In the genomic region with DNA sequence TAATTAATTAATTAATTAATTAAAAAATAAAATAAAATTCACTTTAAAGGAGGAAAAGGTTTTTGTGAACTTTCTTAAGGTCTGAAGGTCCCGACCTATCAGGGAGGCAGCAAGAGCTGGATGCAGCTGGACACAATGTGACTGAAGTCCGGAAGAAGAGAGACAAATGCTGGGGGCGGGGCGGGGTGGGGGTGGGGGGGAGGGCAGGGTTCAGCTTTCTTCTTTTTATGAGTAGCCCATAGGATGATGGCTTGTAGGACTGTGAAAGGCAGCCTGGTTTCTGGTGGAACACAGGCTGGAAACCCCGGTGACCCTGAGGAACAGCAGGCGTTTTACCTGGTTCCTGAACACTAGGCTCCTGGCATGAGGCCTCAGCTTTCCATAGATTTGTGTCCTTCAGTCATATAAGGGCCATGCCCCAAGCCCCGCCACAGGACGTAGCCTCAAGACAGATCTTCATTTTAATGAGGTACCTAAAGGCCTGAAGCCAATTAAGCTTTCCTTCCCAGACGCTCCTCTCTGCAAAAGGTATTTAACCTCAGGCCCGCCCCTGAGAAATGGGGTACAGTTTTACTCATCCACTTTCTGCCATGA, we compare ENCODE assay signal across 23 mouse cellular contexts. TPM values are rescaled to one million over a fixed set of nuclear protein-coding genes. Genes with fewer than 3 reads are reported as not detected.
A peak's percentile ranks its signal among the peaks of the same experiment; 100 is the strongest.
DNase-seq lines count a peak whose midpoint lies in the region; ATAC-seq and TF ChIP-seq lines count a peak whose summit lies in the region.
"Had no signal": no experiment of that assay in that cellular context is flagged by ENCODE, and none has a peak within 500 bp of the region (broad histone marks: within the 10 kb centered on the region; RNA-seq: fewer than 3 reads in every experiment).

No protein-coding gene starts in this region.

- H3K4me1 ChIP-seq in heart, embryonic 10.5 days: peaks cover 38% of the 10 kb centered on the region
- H3K4me1 ChIP-seq in ES-Bruce4 (ENCODE audit: control insufficient read depth, insufficient read depth, low read length): peaks cover 23% of the 10 kb centered on the region
- H3K4me1 ChIP-seq in hindbrain, embryonic 13.5 days (replicated peaks): peaks cover 25% of the 10 kb centered on the region
- peaks cover 26% of the 10 kb centered on the region for H3K4me1 ChIP-seq in liver, embryonic 12.5 days

- no peaks in the 10 kb centered on the region for H3K36me3 ChIP-seq in heart, embryonic 10.5 days
- no peaks in the 10 kb centered on the region for H3K36me3 ChIP-seq in ES-Bruce4 (ENCODE audit: control insufficient read depth, insufficient read depth, low read length, poor library complexity, severe bottlenecking)
- H3K36me3 ChIP-seq in hindbrain, embryonic 13.5 days: no peaks in the 10 kb centered on the region
- no peaks in the 10 kb centered on the region for H3K36me3 ChIP-seq in liver, embryonic 12.5 days
- H3K36me3 ChIP-seq: embryonic facial prominence, embryonic 12.5 days; embryonic facial prominence, embryonic 15.5 days; heart, embryonic 13.5 days; hindbrain, embryonic 15.5 days had no signal

- H3K27ac ChIP-seq in heart, embryonic 10.5 days: 0 out of 2 replicates have a peak overlapping the region, but pooled peaks have one; percentile 77
- H3K27ac ChIP-seq in ES-Bruce4 (ENCODE audit: insufficient read depth, low read length): peak overlapping the region; percentile 71
- H3K27ac ChIP-seq in hindbrain, embryonic 13.5 days: no peak overlapping the region
- H3K27ac ChIP-seq in liver, embryonic 12.5 days: no peak overlapping the region
- H3K27ac ChIP-seq: embryonic facial prominence, embryonic 12.5 days; embryonic facial prominence, embryonic 15.5 days; heart, embryonic 13.5 days; hindbrain, embryonic 15.5 days had no signal

- H3K9ac ChIP-seq in ES-Bruce4 (ENCODE audit: low read depth, poor library complexity, severe bottlenecking): peak overlapping the region; percentile 12; the same call in 1 of the 2 replicates
- H3K9ac ChIP-seq in hindbrain, embryonic 13.5 days: no peak overlapping the region
- H3K9ac ChIP-seq in liver, embryonic 12.5 days: no peak overlapping the region
- H3K9ac ChIP-seq: embryonic facial prominence, embryonic 12.5 days; embryonic facial prominence, embryonic 15.5 days; heart, embryonic 13.5 days; hindbrain, embryonic 15.5 days had no signal

- no peak overlapping the region for H3K4me2 ChIP-seq in hindbrain, embryonic 13.5 days
- no peak overlapping the region for H3K4me2 ChIP-seq in liver, embryonic 12.5 days
- H3K4me2 ChIP-seq: embryonic facial prominence, embryonic 12.5 days; embryonic facial prominence, embryonic 15.5 days; heart, embryonic 13.5 days; hindbrain, embryonic 15.5 days had no signal

- ATAC-seq in hindbrain, embryonic 13.5 days (ENCODE audit: low FRiP score): no peak
- ATAC-seq in liver, embryonic 12.5 days: no peak
- ATAC-seq: forebrain, embryonic 14.5 days; intestine, postnatal 0 days had no signal

- no peak for TF ChIP-seq POLR2A in ES-Bruce4 (IDR thresholded peaks at IDR 0.05; ENCODE audit: insufficient read depth, low read length)

- 78% methylated on average over 10 of the region's 10 CpGs for WGBS in heart, embryonic 10.5 days
- 64% methylated on average over 10 of the region's 10 CpGs for WGBS in hindbrain, embryonic 13.5 days
- WGBS in liver, embryonic 12.5 days (ENCODE audit: insufficient replicate concordance): 73% methylated on average over 10 of the region's 10 CpGs

- no peaks in the 10 kb centered on the region for H3K27me3 ChIP-seq in heart, embryonic 10.5 days (ENCODE audit: insufficient read depth, poor library complexity, severe bottlenecking)
- H3K27me3 ChIP-seq in ES-Bruce4 (ENCODE audit: control insufficient read depth, insufficient read depth, low read length, poor library complexity, severe bottlenecking): no peaks in the 10 kb centered on the region
- 0 out of 2 replicates have a peak, but pooled peaks cover 9% of the 10 kb centered on the region for H3K27me3 ChIP-seq in hindbrain, embryonic 13.5 days
- H3K27me3 ChIP-seq in liver, embryonic 12.5 days (replicated peaks): no peaks in the 10 kb centered on the region
- H3K27me3 ChIP-seq: embryonic facial prominence, embryonic 12.5 days; embryonic facial prominence, embryonic 15.5 days; heart, embryonic 13.5 days; hindbrain, embryonic 15.5 days had no signal

- no peak for TF ChIP-seq CTCF in ES-Bruce4 (IDR thresholded peaks at IDR 0.05; ENCODE audit: low read depth, low read length)

- peak; percentile 17; the same call in 1 of the 2 replicates for TF ChIP-seq EP300 in ES-Bruce4 (IDR thresholded peaks at IDR 0.05; ENCODE audit: insufficient read depth, low read depth, low read length)

- no peaks in the 10 kb centered on the region for H3K9me3 ChIP-seq in heart, embryonic 10.5 days
- H3K9me3 ChIP-seq in ES-Bruce4 (replicated peaks; ENCODE audit: control insufficient read depth, insufficient read depth, low read length, poor library complexity, severe bottlenecking): no peaks in the 10 kb centered on the region
- H3K9me3 ChIP-seq in hindbrain, embryonic 13.5 days: no peaks in the 10 kb centered on the region
- H3K9me3 ChIP-seq in liver, embryonic 12.5 days (replicated peaks): no peaks in the 10 kb centered on the region
- H3K9me3 ChIP-seq: embryonic facial prominence, embryonic 12.5 days; embryonic facial prominence, embryonic 15.5 days; heart, embryonic 13.5 days; hindbrain, embryonic 15.5 days had no signal

- H3K4me3 ChIP-seq in heart, embryonic 10.5 days: no peak overlapping the region
- no peak overlapping the region for H3K4me3 ChIP-seq in ES-Bruce4 (ENCODE audit: low read depth, low read length)
- H3K4me3 ChIP-seq in hindbrain, embryonic 13.5 days: no peak overlapping the region
- H3K4me3 ChIP-seq in liver, embryonic 12.5 days: no peak overlapping the region
- H3K4me3 ChIP-seq: embryonic facial prominence, embryonic 12.5 days; embryonic facial prominence, embryonic 15.5 days; heart, embryonic 13.5 days; hindbrain, embryonic 15.5 days had no signal

- DNase-seq in heart, embryonic 10.5 days (ENCODE audit: low spot score): no peak
- DNase-seq in heart, adult 18-20 months: no peak
- peak; percentile 55 for DNase-seq in R1 (ENCODE audit: low read depth, low spot score)
- DNase-seq in spleen, postnatal 36 days (ENCODE audit: low spot score in 2 of 2): no peak
- DNase-seq: adrenal gland, postnatal 10 days; adrenal gland, postnatal 36 days; B cell, adult 2 months; cerebellum, adult 18-20 months; cerebellum, adult 9-10 months; cerebellum, postnatal 14 days; gastrocnemius, postnatal 25 days; heart, postnatal 14 days; heart, postnatal 4 days had no signal

RNA-seq across cellular contexts. Expression of a gene that starts 25.8 kb away (rescaled TPM):
- 63.1 and 69.7 TPM in 2 replicates for polyA plus RNA-seq in heart, embryonic 10.5 days (2016; fragmentation: Nextera tagmentation; extraction: Ambion mirVana)
- 1 to 10 TPM in 1 of 2 experiments, under 1 TPM in 1; 0.77 to 1.3 TPM for total RNA-seq in heart, adult 18-20 months (2021)
- polyA plus RNA-seq in ES-Bruce4 (2011; ENCODE audit: insufficient read depth, insufficient read length, low read depth, missing spikeins): 11.9 and 15.0 TPM in 2 replicates
- 28.8 and 31.5 TPM in 2 replicates for polyA plus RNA-seq in hindbrain, embryonic 13.5 days (2015; fragmentation: Nextera tagmentation; extraction: Ambion mirVana)
- polyA plus RNA-seq in liver, embryonic 12.5 days (2016; fragmentation: Nextera tagmentation; extraction: Ambion mirVana): 123 and 125 TPM in 2 replicates
- total RNA-seq: MEL had no signal

Comparison
In these comparisons a context has a peak if more than half of its experiments do, and no peak if none do; other contexts are left out.
1. H3K27ac ChIP-seq: peak in heart, embryonic 10.5 days (single experiment) and ES-Bruce4 (single experiment); none in hindbrain, embryonic 13.5 days (single experiment) and liver, embryonic 12.5 days (single experiment).